Comparison of ENCODE assay signal across 1 mouse cellular context in genomic region chr1:72253881-72254491, GRCm38 (mm10).
TF ChIP-seq lines count a peak whose summit lies in the region.

No protein-coding gene starts in this region.

TF ChIP-seq in CH12.LX, 34 proteins besides CTCF, POLR2A, EP300 and RAD21 (continued from another document):
- no peak for TF ChIP-seq MXI1 (IDR thresholded peaks at IDR 0.05; ENCODE audit: low read depth, low read length)
- no peak for TF ChIP-seq BHLHE40 (IDR thresholded peaks at IDR 0.05; ENCODE audit: low read depth, low read length)
- TF ChIP-seq MAFK (IDR thresholded peaks at IDR 0.05; ENCODE audit: insufficient replicate concordance, low read length), result no peak
- TF ChIP-seq HCFC1 (IDR thresholded peaks at IDR 0.05; ENCODE audit: low read depth, low read length), result no peak
- peak; percentile 65 for TF ChIP-seq NRF1 (IDR thresholded peaks at IDR 0.05; ENCODE audit: low read depth, low read length)
- peak; percentile 61 for TF ChIP-seq ZNF384 (IDR thresholded peaks at IDR 0.05; ENCODE audit: low read depth, low read length)
- TF ChIP-seq MEF2A (IDR thresholded peaks at IDR 0.05; ENCODE audit: borderline replicate concordance, low read depth, low read length), result 0 out of 2 replicates have a peak, but pooled peaks have one; percentile 9
- no peak for TF ChIP-seq ZC3H11A (IDR thresholded peaks at IDR 0.05; ENCODE audit: low read depth, low read length)
- no peak for TF ChIP-seq USF2 (conservative IDR thresholded peaks at IDR 0.05; ENCODE audit: low read depth, low read length)
- TF ChIP-seq ETS1 (conservative IDR thresholded peaks at IDR 0.05; ENCODE audit: low read depth, low read length), result 0 out of 2 replicates have a peak, but pooled peaks have one; percentile 8
- TF ChIP-seq CHD1 (IDR thresholded peaks at IDR 0.05; ENCODE audit: low read depth, low read length), result 0 out of 2 replicates have a peak, but pooled peaks have one; percentile 72
- no peak for TF ChIP-seq JUN (IDR thresholded peaks at IDR 0.05; ENCODE audit: insufficient read depth, low read depth, low read length)
- TF ChIP-seq SIN3A (IDR thresholded peaks at IDR 0.05; ENCODE audit: low read length), result no peak
- no peak for TF ChIP-seq E2F4 (IDR thresholded peaks at IDR 0.05; ENCODE audit: insufficient replicate concordance, low read depth, low read length)
- TF ChIP-seq PAX5 (IDR thresholded peaks at IDR 0.05; ENCODE audit: low read length), result no peak
- TF ChIP-seq USF1 (IDR thresholded peaks at IDR 0.05; ENCODE audit: low read depth, low read length), result no peak
- TF ChIP-seq MYC (IDR thresholded peaks at IDR 0.05; ENCODE audit: low read depth, low read length), result no peak
- no peak for TF ChIP-seq GABPA (IDR thresholded peaks at IDR 0.05; ENCODE audit: insufficient replicate concordance, low read depth, low read length)
- no peak for TF ChIP-seq UBTF (IDR thresholded peaks at IDR 0.05; ENCODE audit: low read depth, low read length)
- TF ChIP-seq NELFE (IDR thresholded peaks at IDR 0.05; ENCODE audit: low read depth, low read length), result no peak
- TF ChIP-seq SMC3 (IDR thresholded peaks at IDR 0.05; ENCODE audit: low read depth, low read length), result no peak
